Mouse (Mus musculus) ES-Bruce4 (cell line): ENCODE data around the gene Sspo. TPM values are rescaled to one million over a fixed set of nuclear protein-coding genes. Genes with fewer than 3 reads are reported as not detected.

Experiments
- H3K27ac ChIP-seq: 2 replicates; pipeline ENCODE4 v1.5.1; 2012; ENCODE audit warnings: low read length, inconsistent platforms; ENCODE audit not compliant: insufficient read depth
- H3K27me3 ChIP-seq: 2 replicates; pipeline ENCODE4 v1.6.1; 2012; ENCODE audit warnings: mild to moderate bottlenecking, low read length, inconsistent platforms; ENCODE audit not compliant: control insufficient read depth, poor library complexity, insufficient read depth, severe bottlenecking
- H3K36me3 ChIP-seq: 2 replicates; pipeline ENCODE4 v1.6.1; 2012; ENCODE audit warnings: inconsistent platforms, mild to moderate bottlenecking, low read length, moderate library complexity; ENCODE audit not compliant: control insufficient read depth, poor library complexity, insufficient read depth, severe bottlenecking
- H3K4me1 ChIP-seq: one replicate; pipeline ENCODE4 v1.8.1; 2011; ENCODE audit warnings: low read length; ENCODE audit not compliant: control insufficient read depth, insufficient read depth
- H3K4me3 ChIP-seq: 2 replicates; pipeline ENCODE4 v1.5.1; 2011; ENCODE audit warnings: low read depth, mild to moderate bottlenecking, low read length
- H3K9ac ChIP-seq: 2 replicates; pipeline ENCODE4 v1.6.1; 2012; ENCODE audit warnings: low read depth, mild to moderate bottlenecking, inconsistent platforms; ENCODE audit not compliant: poor library complexity, severe bottlenecking
- H3K9me3 ChIP-seq: replicated peaks from 2 replicates; pipeline ENCODE4 v1.6.1; 2012; ENCODE audit warnings: mild to moderate bottlenecking, low read length, inconsistent platforms; ENCODE audit not compliant: control insufficient read depth, poor library complexity, insufficient read depth, severe bottlenecking
- CTCF ChIP-seq: IDR thresholded peaks from one replicate; pipeline ENCODE4 v1.8.1; 2011; ENCODE audit warnings: low read depth, low read length
- EP300 ChIP-seq: IDR thresholded peaks from 2 replicates; pipeline ENCODE4 v1.6.1; 2011; ENCODE audit warnings: low read depth, low read length; ENCODE audit not compliant: insufficient read depth
- POLR2A ChIP-seq: IDR thresholded peaks from one replicate; pipeline ENCODE4 v1.8.1; 2011; ENCODE audit warnings: low read length; ENCODE audit not compliant: insufficient read depth
- polyA plus RNA-seq: library from polyadenylated mRNA; stranded (reverse); fragments of >200 nt; gene quantifications from 2 replicates; pipeline ENCODE4 v1.2.4, GENCODE M21; 2011; ENCODE audit warnings: low read depth; ENCODE audit not compliant: missing spikeins, insufficient read depth, insufficient read length

The Sspo gene
- polyA plus RNA-seq, 1 experiment, result 0.19 TPM

GRCm38 (mm10) chr6:48529261-48529660 is 81.2 kb downstream of the Sspo start:
- Histone ChIP-seq H3K4me3 (no peak overlapping the region), H3K4me1 (no peaks in the 10 kb centered on the region), H3K9me3 (no peaks in the 10 kb centered on the region), H3K27ac (no peak overlapping the region), H3K9ac (no peak overlapping the region), H3K36me3 (no peaks in the 10 kb centered on the region), H3K27me3 (no peaks in the 10 kb centered on the region)
- TF ChIP-seq EP300 (no peak), POLR2A (no peak), CTCF (peak; percentile 11)

- no peaks in the 10 kb centered on the region for H3K27me3 ChIP-seq
- H3K4me3 ChIP-seq, result no peak overlapping the region
- no peaks in the 10 kb centered on the region for H3K36me3 ChIP-seq
- TF ChIP-seq CTCF (no peak), EP300 (no peak), POLR2A (no peak)
- no peaks in the 10 kb centered on the region for H3K9me3 ChIP-seq
- no peak overlapping the region for H3K27ac ChIP-seq
- no peak overlapping the region for H3K9ac ChIP-seq
- no peaks in the 10 kb centered on the region for H3K4me1 ChIP-seq
Measured at GRCm38 (mm10) chr6:48529871-48530440, 81.9 kb downstream of the Sspo start.

GRCm38 (mm10) chr6:48530862-48531261 is 82.8 kb downstream of the Sspo start:
- Histone ChIP-seq H3K36me3 (no peaks in the 10 kb centered on the region), H3K9me3 (no peaks in the 10 kb centered on the region), H3K27me3 (no peaks in the 10 kb centered on the region), H3K27ac (no peak overlapping the region), H3K4me1 (no peaks in the 10 kb centered on the region), H3K9ac (no peak overlapping the region), H3K4me3 (no peak overlapping the region)
- TF ChIP-seq CTCF, result no peak
- TF ChIP-seq POLR2A, result no peak
- TF ChIP-seq EP300, result no peak

- Histone ChIP-seq H3K27ac (no peak overlapping the region), H3K9ac (no peak overlapping the region), H3K27me3 (no peaks in the 10 kb centered on the region), H3K4me3 (no peak overlapping the region), H3K36me3 (no peaks in the 10 kb centered on the region), H3K9me3 (no peaks in the 10 kb centered on the region), H3K4me1 (peaks cover 2% of the 10 kb centered on the region)
- TF ChIP-seq EP300 (no peak), CTCF (no peak), POLR2A (no peak)
Measured at GRCm38 (mm10) chr6:48533475-48533874, 85.4 kb downstream of the Sspo start.

- no peak for TF ChIP-seq EP300
- TF ChIP-seq POLR2A, result no peak
- TF ChIP-seq CTCF, result no peak
- H3K4me3 ChIP-seq, result no peak overlapping the region
- H3K27ac ChIP-seq, result no peak overlapping the region
- peaks cover 2% of the 10 kb centered on the region for H3K4me1 ChIP-seq
- no peaks in the 10 kb centered on the region for H3K36me3 ChIP-seq
- H3K27me3 ChIP-seq, result no peaks in the 10 kb centered on the region
- no peaks in the 10 kb centered on the region for H3K9me3 ChIP-seq
- H3K9ac ChIP-seq, result no peak overlapping the region
Measured at GRCm38 (mm10) chr6:48534913-48535312, 86.9 kb downstream of the Sspo start.

GRCm38 (mm10) chr6:48536091-48536490 is 88.1 kb downstream of the Sspo start:
- Histone ChIP-seq H3K36me3 (no peaks in the 10 kb centered on the region), H3K4me3 (no peak overlapping the region), H3K4me1 (peaks cover 2% of the 10 kb centered on the region), H3K9me3 (no peaks in the 10 kb centered on the region), H3K9ac (no peak overlapping the region), H3K27ac (no peak overlapping the region), H3K27me3 (no peaks in the 10 kb centered on the region)
- no peak for TF ChIP-seq POLR2A
